ENCODE assay signal across 8 mouse cellular contexts in genomic region chr4:141076761-141077506, GRCm38 (mm10). TPM values are rescaled to one million over a fixed set of nuclear protein-coding genes. Genes with fewer than 3 reads are reported as not detected.
DNase-seq lines count a peak whose midpoint lies in the region; ATAC-seq and TF ChIP-seq lines count a peak whose summit lies in the region.

No protein-coding gene starts in this region.

- H3K27ac ChIP-seq in kidney, embryonic 14.5 days (ENCODE audit: low read depth, low read length): peak overlapping the region; percentile 11; the same call in 1 of the 2 replicates
- H3K27ac ChIP-seq in embryonic fibroblast, embryonic 13.5 days (ENCODE audit: insufficient read depth, low read length): no peak overlapping the region
- H3K27ac ChIP-seq in hindbrain, postnatal 0 days: no peak overlapping the region
- H3K27ac ChIP-seq in macrophage: peak overlapping the region; percentile 87

- peaks cover 31% of the 10 kb centered on the region for H3K36me3 ChIP-seq in kidney, embryonic 14.5 days (ENCODE audit: control insufficient read depth, insufficient read depth, low read length)
- peaks cover 16% of the 10 kb centered on the region for H3K36me3 ChIP-seq in hindbrain, postnatal 0 days (ENCODE audit: insufficient read depth, low read length)
- H3K36me3 ChIP-seq in macrophage (ENCODE audit: inconsistent target): peaks cover 23% of the 10 kb centered on the region

- peaks cover 59% of the 10 kb centered on the region for H3K79me2 ChIP-seq in macrophage (ENCODE audit: inconsistent target)

- ATAC-seq in kidney, embryonic 14.5 days (ENCODE audit: low FRiP score, low TSS enrichment): no peak
- ATAC-seq in hindbrain, postnatal 0 days: no peak

- TF ChIP-seq CTCF in embryonic fibroblast, embryonic 13.5 days (IDR thresholded peaks at IDR 0.05; ENCODE audit: borderline replicate concordance, insufficient read depth, low read length): no peak
- TF ChIP-seq CTCF in hindbrain, postnatal 0 days (IDR thresholded peaks at IDR 0.05; ENCODE audit: low read depth): no peak

- H3K4me1 ChIP-seq in kidney, embryonic 14.5 days (ENCODE audit: control insufficient read depth, insufficient read depth, low read length): peaks cover 11% of the 10 kb centered on the region
- H3K4me1 ChIP-seq in embryonic fibroblast, embryonic 13.5 days (ENCODE audit: control insufficient read depth, insufficient read depth, low read length): peaks cover 7% of the 10 kb centered on the region; the same call in 1 of the 2 replicates
- peaks cover 7% of the 10 kb centered on the region for H3K4me1 ChIP-seq in hindbrain, postnatal 0 days (ENCODE audit: insufficient read depth, low read length)

- H3K4me2 ChIP-seq in kidney, embryonic 14.5 days (replicated peaks; ENCODE audit: low read depth, low read length): peak overlapping the region; percentile 97
- H3K4me2 ChIP-seq in hindbrain, postnatal 0 days (ENCODE audit: low read depth, low read length): peak overlapping the region; percentile 97

- 82% methylated on average over 17 of the region's 17 CpGs for WGBS in kidney, embryonic 14.5 days
- WGBS in hindbrain, postnatal 0 days: 82% methylated on average over 17 of the region's 17 CpGs
- WGBS in macrophage (ENCODE audit: missing documents): 12% methylated on average over 17 of the region's 17 CpGs

- no peaks in the 10 kb centered on the region for H3K9me3 ChIP-seq in kidney, embryonic 14.5 days (ENCODE audit: control insufficient read depth, low read length)
- H3K9me3 ChIP-seq in hindbrain, postnatal 0 days (ENCODE audit: low read length): no peaks in the 10 kb centered on the region

- H3K27me3 ChIP-seq in kidney, embryonic 14.5 days (ENCODE audit: control insufficient read depth, insufficient read depth, low read length): no peaks in the 10 kb centered on the region
- H3K27me3 ChIP-seq in hindbrain, postnatal 0 days (ENCODE audit: insufficient read depth, low read length): no peaks in the 10 kb centered on the region

- peak overlapping the region; percentile 99 for H3K4me3 ChIP-seq in kidney, embryonic 14.5 days (ENCODE audit: low read length)
- H3K4me3 ChIP-seq in embryonic fibroblast, embryonic 13.5 days (ENCODE audit: insufficient read depth, low read length): peak overlapping the region; percentile 86
- H3K4me3 ChIP-seq in hindbrain, postnatal 0 days (ENCODE audit: low read length): peak overlapping the region; percentile 98
- peak overlapping the region; percentile 93 for H3K4me3 ChIP-seq in macrophage (ENCODE audit: inconsistent target)

- peak overlapping the region; percentile 87 for H3K9ac ChIP-seq in kidney, embryonic 14.5 days (ENCODE audit: low read depth, low read length)
- peak overlapping the region; percentile 97 for H3K9ac ChIP-seq in hindbrain, postnatal 0 days (replicated peaks; ENCODE audit: low read length)

- DNase-seq in kidney, postnatal 4 days: no peak
- no peak for DNase-seq in hindbrain, postnatal 0 days (ENCODE audit: low spot score)
- DNase-seq in spleen, postnatal 4 days (ENCODE audit: low spot score in 2 of 2): peak; percentile 74 to 82
- no peak for DNase-seq in kidney, postnatal 14 days
- DNase-seq in layer of hippocampus, adult 18-20 months (ENCODE audit: low spot score in 2 of 2): no peak

- no peak for TF ChIP-seq POLR2A in embryonic fibroblast, embryonic 13.5 days (IDR thresholded peaks at IDR 0.05; ENCODE audit: low read depth, low read length)

RNA-seq across cellular contexts. Expression of gene Necap2, which starts 1.2 kb away (rescaled TPM):
- 64.4 and 79.8 TPM in 2 replicates for polyA plus RNA-seq in kidney, embryonic 14.5 days (2014; fragmentation: Nextera tagmentation; extraction: Ambion mirVana)
- polyA plus RNA-seq in embryonic fibroblast, embryonic 13.5 days (2011; ENCODE audit: insufficient read length, low read depth, missing spikeins): 47.2 and 48.5 TPM in 2 replicates
- 52.5 and 67.5 TPM in 2 replicates for total RNA-seq in hindbrain, postnatal 0 days (2014; rRNA removed)
- polyA plus RNA-seq in hindbrain, postnatal 0 days (2015; fragmentation: Nextera tagmentation; extraction: Ambion mirVana): 51.5 and 51.8 TPM in 2 replicates
- total RNA-seq in macrophage (2018; cell fraction: chromatin; rRNA removed): 100 to 1,000 TPM in 24 of 26 experiments, 10 to 100 TPM in 2; 98.8 to 265 (median 137) TPM
- 100 to 1,000 TPM; 164 to 211 (median 187) TPM for total RNA-seq in macrophage (2018; cell fraction: cytosol; rRNA removed)
- total RNA-seq in macrophage (2018; cell fraction: nucleus; rRNA removed): 100 to 1,000 TPM in 23 of 26 experiments, 10 to 100 TPM in 3; 83.4 to 190 (median 122) TPM
- 143 to 205 TPM (median 159 TPM) in 3 replicates for polyA plus RNA-seq in macrophage (2018)
- total RNA-seq in layer of hippocampus, adult 18-20 months (2021): 10 to 100 TPM; 36.6 to 42.8 TPM

RNA-seq across cellular contexts. Expression of gene Spata21, which starts 11.2 kb away (rescaled TPM):
- polyA plus RNA-seq in kidney, embryonic 14.5 days (2014; fragmentation: Nextera tagmentation; extraction: Ambion mirVana): 0.27 and 0.95 TPM in 2 replicates
- not detected in 2 replicates for polyA plus RNA-seq in embryonic fibroblast, embryonic 13.5 days (2011; ENCODE audit: insufficient read length, low read depth, missing spikeins)
- 0.37 and 0.90 TPM in 2 replicates for total RNA-seq in hindbrain, postnatal 0 days (2014; rRNA removed)
- polyA plus RNA-seq in hindbrain, postnatal 0 days (2015; fragmentation: Nextera tagmentation; extraction: Ambion mirVana): 0.84 and 1.6 TPM in 2 replicates
- not detected for total RNA-seq in macrophage (2018; cell fraction: chromatin; rRNA removed)
- total RNA-seq in macrophage (2018; cell fraction: cytosol; rRNA removed): not detected
- total RNA-seq in macrophage (2018; cell fraction: nucleus; rRNA removed): not detected
- polyA plus RNA-seq in macrophage (2018): not detected in 3 replicates
- under 1 TPM in 1 of 2 experiments, not detected in 1; 0.35 TPM for total RNA-seq in layer of hippocampus, adult 18-20 months (2021)

RNA-seq across cellular contexts. Expression of gene Crocc, which starts 16.6 kb away (rescaled TPM):
- polyA plus RNA-seq in kidney, embryonic 14.5 days (2014; fragmentation: Nextera tagmentation; extraction: Ambion mirVana): 10.3 and 13.2 TPM in 2 replicates
- 10.3 and 12.5 TPM in 2 replicates for polyA plus RNA-seq in embryonic fibroblast, embryonic 13.5 days (2011; ENCODE audit: insufficient read length, low read depth, missing spikeins)
- 18.7 and 19.7 TPM in 2 replicates for total RNA-seq in hindbrain, postnatal 0 days (2014; rRNA removed)
- polyA plus RNA-seq in hindbrain, postnatal 0 days (2015; fragmentation: Nextera tagmentation; extraction: Ambion mirVana): 3.8 and 3.9 TPM in 2 replicates
- total RNA-seq in macrophage (2018; cell fraction: chromatin; rRNA removed): 10 to 100 TPM in 24 of 26 experiments, 1 to 10 TPM in 2; 7.1 to 69.1 (median 32.5) TPM
- 1 to 10 TPM; 1.2 to 6.6 (median 2.4) TPM for total RNA-seq in macrophage (2018; cell fraction: cytosol; rRNA removed)
- total RNA-seq in macrophage (2018; cell fraction: nucleus; rRNA removed): 10 to 100 TPM in 10 of 26 experiments, 1 to 10 TPM in 16; 2.9 to 23.8 (median 9.2) TPM
- polyA plus RNA-seq in macrophage (2018): 1.5 to 4.5 TPM (median 3.1 TPM) in 3 replicates
- 10 to 100 TPM; 54.5 to 67.0 TPM for total RNA-seq in layer of hippocampus, adult 18-20 months (2021)

Comparison
In these comparisons a context has a peak if more than half of its experiments do, and no peak if none do; other contexts are left out.
1. H3K27ac ChIP-seq: peak in kidney, embryonic 14.5 days (single experiment) and macrophage (single experiment); none in embryonic fibroblast, embryonic 13.5 days (single experiment) and hindbrain, postnatal 0 days (single experiment).
2. DNase-seq: peak in spleen, postnatal 4 days (2 of 2); none in kidney, postnatal 4 days (0 of 2), hindbrain, postnatal 0 days (single experiment), kidney, postnatal 14 days (single experiment) and layer of hippocampus, adult 18-20 months (0 of 2).
3. Peak in every context shown above with its lines, with median percentiles within 50 percentile points of each other: H3K4me3 ChIP-seq.